Mouse (Mus musculus) kidney, embryonic 14.5 days (tissue): ENCODE measurements around the gene Ndufc1. TPM values are rescaled to one million over a fixed set of nuclear protein-coding genes. Genes with fewer than 3 reads are reported as not detected.

Experiments used
- ATAC-seq: fragments of 200-750 bp; cut with Nextera tagmentation; 2 replicates; pipeline ENCODE4 v1.8.0; 2017; ENCODE audit warnings: moderate number of reproducible peaks, mild to moderate bottlenecking, moderate TSS enrichment, moderate library complexity; ENCODE audit not compliant: low FRiP score, low TSS enrichment
- H3K27ac ChIP-seq: fragments of 300-500 bp; sonication (generic); 2 replicates; pipeline ENCODE4 v1.5.1; 2014; ENCODE audit warnings: low read depth, mild to moderate bottlenecking, low read length, moderate library complexity, mixed read lengths
- H3K27me3 ChIP-seq: fragments of 300-500 bp; sonication (generic); 2 replicates; pipeline ENCODE4 v1.6.1; 2014; ENCODE audit warnings: mild to moderate bottlenecking, low read length; ENCODE audit not compliant: control insufficient read depth, insufficient read depth
- H3K36me3 ChIP-seq: fragments of 300-500 bp; sonication (generic); 2 replicates; pipeline ENCODE4 v1.6.1; 2014; ENCODE audit warnings: low read length, mixed read lengths; ENCODE audit not compliant: control insufficient read depth, insufficient read depth
- H3K4me1 ChIP-seq: fragments of 300-500 bp; sonication (generic); 2 replicates; pipeline ENCODE4 v1.6.1; 2014; ENCODE audit warnings: low read length, mixed read lengths; ENCODE audit not compliant: control insufficient read depth, insufficient read depth
- H3K4me2 ChIP-seq: fragments of 300-500 bp; sonication (generic); replicated peaks from 2 replicates; pipeline ENCODE4 v1.6.1; 2014; ENCODE audit warnings: low read depth, mild to moderate bottlenecking, low read length
- H3K4me3 ChIP-seq: fragments of 300-500 bp; sonication (generic); 2 replicates; pipeline ENCODE4 v1.5.1; 2014; ENCODE audit warnings: mild to moderate bottlenecking, low read length
- H3K9ac ChIP-seq: fragments of 300-500 bp; sonication (generic); 2 replicates; pipeline ENCODE4 v1.6.1; 2014; ENCODE audit warnings: low read depth, mild to moderate bottlenecking, low read length, moderate library complexity
- H3K9me3 ChIP-seq: fragments of 300-500 bp; sonication (generic); 2 replicates; pipeline ENCODE4 v1.6.1; 2016; ENCODE audit warnings: low read length; ENCODE audit not compliant: control insufficient read depth
- WGBS: fragments of 180-500 bp; shearing (Covaris S2); extraction: QIAGEN DNeasy Blood & Tissue Kit; methylation state at CpG from one replicate; pipeline ENCODE4 v1.1.7; 2014; 5-methylcytosine and 5-hydroxymethylcytosine counted together
- polyA plus RNA-seq: library from polyadenylated mRNA; unstranded; fragments of >200 nt; fragmentation: Nextera tagmentation; extraction: Ambion mirVana; gene quantifications from 2 replicates; pipeline ENCODE4 v1.2.1, GENCODE M21; 2014

Ndufc1 gene
- polyA plus RNA-seq, 1 experiment from 2014 or later, result 711 TPM

DNA sequence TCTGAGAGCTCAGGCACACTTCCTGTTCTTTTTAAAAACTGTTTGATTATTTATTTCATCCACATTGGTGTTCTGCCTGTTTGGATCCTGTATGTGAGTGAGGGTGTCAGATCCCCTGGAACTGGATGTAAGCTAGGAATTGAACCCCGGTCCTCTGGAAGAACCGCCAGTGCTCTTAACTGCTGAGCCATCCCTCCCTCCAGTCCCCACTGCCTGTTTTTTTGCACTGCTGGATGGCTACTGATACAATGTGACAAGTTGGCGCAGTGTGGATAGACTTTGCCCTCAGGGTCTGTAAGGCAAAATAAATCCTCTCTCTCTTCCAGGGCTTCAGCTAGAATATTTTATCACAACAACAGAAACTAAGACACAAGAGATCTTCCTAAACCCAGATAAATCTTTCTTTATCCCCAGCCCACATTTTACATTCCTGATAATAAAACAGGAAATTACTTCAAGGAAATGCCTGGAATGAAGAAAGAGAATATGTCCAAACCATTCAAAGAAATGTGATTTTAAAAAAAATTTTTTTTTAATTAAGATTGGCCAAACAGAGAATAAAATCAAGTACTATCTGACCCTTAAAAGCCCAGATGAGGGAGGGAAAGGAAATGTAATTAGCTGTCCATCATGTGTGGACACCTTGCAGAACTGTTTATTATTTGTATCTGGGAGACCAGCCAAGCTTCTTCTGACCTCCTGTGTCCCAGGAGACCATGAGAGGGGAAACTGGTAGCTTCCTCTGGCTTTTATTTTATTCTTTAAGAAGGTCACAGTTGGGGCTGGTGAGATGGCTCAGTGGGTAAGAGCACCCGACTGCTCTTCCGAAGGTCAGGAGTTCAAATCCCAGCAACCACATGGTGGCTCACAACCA, 28.8 kb downstream of the Ndufc1 start:
- Histone ChIP-seq H3K27ac (0 out of 2 replicates have a peak overlapping the region, but pooled peaks have one; percentile 11), H3K36me3 (no peaks in the 10 kb centered on the region), H3K27me3 (no peaks in the 10 kb centered on the region), H3K9me3 (no peaks in the 10 kb centered on the region), H3K4me1 (0 out of 2 replicates have a peak, but pooled peaks cover 3% of the 10 kb centered on the region), H3K9ac (no peak overlapping the region), H3K4me2 (no peak overlapping the region), H3K4me3 (no peak overlapping the region)
- ATAC-seq, result no peak
- 66% methylated on average over 5 of the region's 5 CpGs for WGBS

- WGBS, result 90% methylated on average over 3 of the region's 3 CpGs
- H3K27ac ChIP-seq, result no peak overlapping the region
Observed at GRCm38 (mm10) chr3:51378665-51378946, 30.2 kb downstream of the Ndufc1 start.

DNA sequence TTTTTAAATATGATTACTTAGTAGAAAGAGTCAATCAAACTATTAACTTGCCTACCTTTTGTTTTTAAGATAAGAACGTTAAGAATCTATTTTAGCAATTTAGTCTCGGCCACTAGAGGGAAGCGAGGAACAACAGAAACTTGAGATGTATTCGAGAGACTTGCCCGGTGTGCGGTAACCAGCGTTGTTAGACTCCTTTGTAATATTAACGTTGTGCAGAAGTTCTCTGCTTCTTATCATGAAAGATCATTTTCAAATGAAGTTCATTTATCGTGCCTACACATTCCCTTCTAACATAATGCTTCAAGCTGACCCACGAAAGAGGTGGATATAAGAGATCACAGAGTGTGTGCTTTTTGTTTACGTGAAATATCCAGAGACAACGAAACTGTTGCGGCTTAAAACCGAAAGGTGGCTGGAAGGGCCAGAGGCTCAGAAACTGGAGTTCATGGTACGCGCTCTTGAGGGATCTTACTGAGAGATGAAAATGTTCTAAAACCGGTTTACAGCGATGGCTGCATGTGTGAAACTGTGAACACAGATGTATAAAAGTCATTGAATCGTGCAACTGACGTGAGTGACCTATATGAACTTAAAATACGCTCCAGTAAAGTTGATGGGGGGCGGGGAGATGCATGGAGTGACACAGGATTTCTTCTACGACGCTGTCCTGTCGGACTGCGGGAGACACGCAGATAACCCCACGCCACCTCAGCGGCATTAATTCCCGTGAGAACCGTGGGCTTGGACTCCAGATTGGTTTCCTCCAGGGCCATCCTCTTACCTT, 30.7 kb downstream of the Ndufc1 start:
- WGBS, result 41% methylated on average over 31 of the region's 31 CpGs
- ATAC-seq, result 0 out of 2 replicates have a peak, but pooled peaks have one; percentile 60
- no peak overlapping the region for H3K27ac ChIP-seq

More at GRCm38 (mm10) chr3:51378665-51378946, 30.2 kb downstream of the Ndufc1 start:
- Histone ChIP-seq H3K27me3 (no peaks in the 10 kb centered on the region), H3K9me3 (no peaks in the 10 kb centered on the region), H3K9ac (0 out of 2 replicates have a peak overlapping the region, but pooled peaks have one; percentile 46), H3K4me3 (peak overlapping the region; percentile 30), H3K36me3 (no peaks in the 10 kb centered on the region), H3K4me2 (peak overlapping the region; percentile 45), H3K4me1 (0 out of 2 replicates have a peak, but pooled peaks cover 3% of the 10 kb centered on the region)
- no peak for ATAC-seq

DNA sequence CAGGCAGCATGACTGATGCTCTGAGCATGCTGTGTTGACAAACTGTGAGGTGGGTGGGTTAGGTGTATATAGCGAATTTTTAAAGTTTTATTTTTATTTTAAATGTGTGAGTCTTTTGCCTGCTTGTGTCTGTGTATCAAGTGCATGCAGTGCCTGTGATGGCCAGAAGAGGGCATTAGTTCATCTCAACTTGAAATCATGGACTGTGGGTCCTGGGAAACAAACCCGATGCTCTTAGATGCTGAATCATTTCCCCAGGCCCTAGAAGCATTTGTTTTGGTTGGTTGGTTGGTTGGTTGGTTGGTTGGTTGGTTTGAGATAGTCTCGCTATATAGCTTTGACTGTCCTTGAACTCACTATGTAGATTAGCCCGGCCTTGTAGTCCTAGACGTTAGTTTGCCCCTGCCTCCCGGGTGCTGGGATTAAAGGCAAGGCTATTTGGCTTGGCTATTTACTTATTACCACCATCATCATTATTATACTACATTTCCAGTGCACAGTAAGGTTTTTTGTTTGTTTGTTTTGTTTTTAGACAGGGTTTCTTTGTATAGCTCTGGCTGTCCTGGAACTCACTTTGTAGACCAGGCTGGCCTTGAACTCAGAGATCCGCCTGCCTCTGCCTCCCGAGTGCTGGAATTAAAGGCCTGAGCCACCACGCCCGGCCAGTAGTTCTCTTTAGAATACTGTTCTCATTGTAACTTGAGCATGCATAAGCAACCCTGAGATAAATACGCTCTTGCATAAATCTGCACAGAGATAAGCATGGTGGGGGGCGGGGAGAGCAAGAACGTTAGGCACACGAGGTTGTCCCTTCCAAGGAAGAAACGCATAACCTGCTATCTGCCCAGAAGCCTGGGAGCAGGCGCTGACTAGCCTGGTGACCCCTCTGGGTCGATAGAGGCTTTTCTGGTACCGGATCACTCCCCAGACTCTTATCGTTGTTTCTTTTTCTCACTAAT, 33.2 kb downstream of the Ndufc1 start:
- WGBS, result 82% methylated on average over 19 of the region's 19 CpGs
- no peaks in the 10 kb centered on the region for H3K9me3 ChIP-seq
- no peaks in the 10 kb centered on the region for H3K27me3 ChIP-seq
- 0 out of 2 replicates have a peak, but pooled peaks cover 3% of the 10 kb centered on the region for H3K4me1 ChIP-seq
- H3K9ac ChIP-seq, result no peak overlapping the region
- no peak for ATAC-seq
- H3K27ac ChIP-seq, result no peak overlapping the region
- H3K36me3 ChIP-seq, result no peaks in the 10 kb centered on the region
- H3K4me3 ChIP-seq, result no peak overlapping the region
- no peak overlapping the region for H3K4me2 ChIP-seq

More for the DNA sequence above, 30.7 kb downstream of the Ndufc1 start:
- H3K9ac ChIP-seq, result peak overlapping the region; percentile 46
- peak overlapping the region; percentile 30 for H3K4me3 ChIP-seq
- no peaks in the 10 kb centered on the region for H3K36me3 ChIP-seq
- H3K9me3 ChIP-seq, result no peaks in the 10 kb centered on the region
- peak overlapping the region; percentile 45 for H3K4me2 ChIP-seq
- no peaks in the 10 kb centered on the region for H3K27me3 ChIP-seq
- H3K4me1 ChIP-seq, result 0 out of 2 replicates have a peak, but pooled peaks cover 3% of the 10 kb centered on the region

DNA sequence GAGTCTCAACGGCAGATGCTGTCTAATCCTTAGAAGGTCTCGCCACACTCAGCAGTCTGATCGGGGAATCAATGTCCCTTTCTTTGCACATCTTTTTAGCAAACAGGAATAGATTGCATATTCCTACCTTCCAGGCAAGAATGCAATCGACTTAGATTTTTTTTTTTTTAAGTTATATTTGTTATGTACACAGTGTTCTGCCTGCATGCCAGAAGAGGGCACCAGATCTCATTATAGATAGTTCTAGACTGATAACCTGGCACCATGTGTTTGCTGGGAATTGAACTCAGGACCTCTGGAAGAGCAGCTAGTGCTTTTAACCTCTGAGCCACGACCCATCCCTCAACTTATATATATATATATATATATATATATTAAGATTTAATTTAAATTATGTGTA, 35.2 kb downstream of the Ndufc1 start:
- no peaks in the 10 kb centered on the region for H3K9me3 ChIP-seq

DNA sequence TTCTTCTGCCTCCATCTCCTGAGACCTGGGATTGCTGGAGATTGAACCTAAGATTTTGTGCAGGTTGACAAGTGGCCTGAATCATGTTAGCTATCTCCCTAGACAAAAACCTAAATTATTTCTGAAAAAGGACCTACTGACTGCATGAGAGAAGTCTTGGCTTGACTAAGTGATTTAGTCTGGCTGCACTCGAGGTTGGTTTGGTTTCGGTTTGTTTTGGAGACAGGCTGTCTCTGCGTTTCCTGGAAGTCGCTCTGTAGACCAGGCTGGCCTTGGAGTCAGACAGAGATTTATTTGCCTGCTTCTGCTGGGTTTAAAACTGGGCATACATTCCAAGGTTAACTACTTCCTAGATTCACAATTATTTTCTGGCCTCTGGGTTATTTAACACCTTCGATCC, 35.9 kb downstream of the Ndufc1 start:
- 45% methylated on average over 5 of the region's 5 CpGs for WGBS
- no peaks in the 10 kb centered on the region for H3K9me3 ChIP-seq
- H3K9ac ChIP-seq, result no peak overlapping the region
- H3K4me1 ChIP-seq, result no peaks in the 10 kb centered on the region
- no peaks in the 10 kb centered on the region for H3K36me3 ChIP-seq
- no peaks in the 10 kb centered on the region for H3K27me3 ChIP-seq
- no peak overlapping the region for H3K4me3 ChIP-seq
- H3K4me2 ChIP-seq, result no peak overlapping the region
- ATAC-seq, result no peak
- no peak overlapping the region for H3K27ac ChIP-seq

More for the DNA sequence above, 35.2 kb downstream of the Ndufc1 start:
- Histone ChIP-seq H3K4me2 (no peak overlapping the region), H3K36me3 (no peaks in the 10 kb centered on the region), H3K9ac (no peak overlapping the region), H3K27ac (no peak overlapping the region), H3K27me3 (no peaks in the 10 kb centered on the region), H3K4me3 (no peak overlapping the region), H3K4me1 (0 out of 2 replicates have a peak, but pooled peaks cover 3% of the 10 kb centered on the region)
- no peak for ATAC-seq
- WGBS, result 79% methylated on average over 5 of the region's 5 CpGs

- H3K4me2 ChIP-seq, result no peak overlapping the region
- H3K36me3 ChIP-seq, result no peaks in the 10 kb centered on the region
- no peaks in the 10 kb centered on the region for H3K4me1 ChIP-seq
- H3K9me3 ChIP-seq, result no peaks in the 10 kb centered on the region
- ATAC-seq, result no peak
- no peak overlapping the region for H3K9ac ChIP-seq
- no peaks in the 10 kb centered on the region for H3K27me3 ChIP-seq
- no peak overlapping the region for H3K27ac ChIP-seq
- no peak overlapping the region for H3K4me3 ChIP-seq
- 77% methylated on average over 2 of the region's 2 CpGs for WGBS
Observed at GRCm38 (mm10) chr3:51371826-51372225, 37.0 kb downstream of the Ndufc1 start.

GRCm38 (mm10) chr3:51368011-51368410, 40.8 kb downstream of the Ndufc1 start:
- no peak for ATAC-seq

More at GRCm38 (mm10) chr3:51368011-51368410, 40.8 kb downstream of the Ndufc1 start:
- no peak overlapping the region for H3K4me3 ChIP-seq
- no peaks in the 10 kb centered on the region for H3K36me3 ChIP-seq
- H3K27me3 ChIP-seq, result no peaks in the 10 kb centered on the region
- no peak overlapping the region for H3K27ac ChIP-seq
- H3K4me2 ChIP-seq, result no peak overlapping the region
- no peaks in the 10 kb centered on the region for H3K9me3 ChIP-seq
- H3K9ac ChIP-seq, result no peak overlapping the region
- no peaks in the 10 kb centered on the region for H3K4me1 ChIP-seq
- 78% methylated on average over 4 of the region's 4 CpGs for WGBS
